Mouse (Mus musculus): ENCODE results near the gene Bmp2.

GRCm38 (mm10) chr2:133552842-133553465 is 995 bp downstream of the Bmp2 start:
- TF ChIP-seq CTCF (IDR thresholded peaks at IDR 0.05), result 0 out of 2 replicates have a peak, but pooled peaks have one; percentile 16
- TF ChIP-seq EP300 (IDR thresholded peaks at IDR 0.05), result no peak
